Mouse (Mus musculus) midbrain, embryonic 14.5 days (tissue): Measurements from ENCODE around the gene Sigmar1. TPM values are rescaled to one million over a fixed set of nuclear protein-coding genes. Genes with fewer than 3 reads are reported as not detected.

Experiments used
- ATAC-seq: fragments of 200-750 bp; cut with Nextera tagmentation; 2 replicates; pipeline ENCODE4 v1.8.0; 2017; ENCODE audit warnings: moderate number of reproducible peaks, moderate library complexity; ENCODE audit not compliant: low FRiP score, low TSS enrichment
- DNase-seq: peaks from one replicate; pipeline ENCODE4 v3.0.0-alpha.2; 2015
- H3K27ac ChIP-seq: fragments of 300-500 bp; sonication (generic); replicated peaks from 2 replicates; pipeline ENCODE4 v1.5.1; 2014; ENCODE audit warnings: mild to moderate bottlenecking, low read depth, low read length, moderate library complexity
- H3K27me3 ChIP-seq: fragments of 300-500 bp; sonication (generic); 2 replicates; pipeline ENCODE4 v1.6.1; 2014; ENCODE audit warnings: low read length, control low read depth, mixed read lengths; ENCODE audit not compliant: control insufficient read depth, insufficient read depth
- H3K36me3 ChIP-seq: fragments of 300-500 bp; sonication (generic); 2 replicates; pipeline ENCODE4 v1.6.1; 2014; ENCODE audit warnings: low read length, control low read depth; ENCODE audit not compliant: control insufficient read depth, insufficient read depth
- H3K4me1 ChIP-seq: fragments of 300-500 bp; sonication (generic); 2 replicates; pipeline ENCODE4 v1.6.1; 2014; ENCODE audit warnings: mild to moderate bottlenecking, antibody characterized with exemption, low read length, control low read depth; ENCODE audit not compliant: control insufficient read depth, insufficient read depth
- H3K4me2 ChIP-seq: fragments of 300-500 bp; sonication (generic); 2 replicates; pipeline ENCODE4 v1.6.1; 2014; ENCODE audit warnings: mild to moderate bottlenecking, low read length, moderate library complexity
- H3K4me3 ChIP-seq: fragments of 300-500 bp; sonication (generic); replicated peaks from 2 replicates; pipeline ENCODE4 v1.5.1; 2014; ENCODE audit warnings: low read depth, low read length
- H3K9ac ChIP-seq: fragments of 300-500 bp; sonication (generic); replicated peaks from 2 replicates; pipeline ENCODE4 v1.6.1; 2014; ENCODE audit warnings: mild to moderate bottlenecking, low read length, moderate library complexity
- H3K9me3 ChIP-seq: fragments of 300-500 bp; sonication (generic); 2 replicates; pipeline ENCODE4 v1.6.1; 2016; ENCODE audit warnings: low read length, control low read depth, mixed read lengths; ENCODE audit not compliant: control insufficient read depth
- WGBS: fragments of 180-500 bp; shearing (Covaris S2); extraction: QIAGEN DNeasy Blood & Tissue Kit; methylation state at CpG from one replicate; pipeline ENCODE4 v1.1.7; 2014; 5-methylcytosine and 5-hydroxymethylcytosine counted together
- polyA plus RNA-seq: library from polyadenylated mRNA; unstranded; fragments of >200 nt; fragmentation: Nextera tagmentation; extraction: Ambion mirVana; gene quantifications from 2 replicates; pipeline ENCODE4 v1.2.1, GENCODE M21; 2014

The Sigmar1 gene
- polyA plus RNA-seq, 1 experiment from 2014 or later = 52.7 TPM

- peak overlapping the region; percentile 58 for H3K9ac ChIP-seq
- no peaks in the 10 kb centered on the region for H3K9me3 ChIP-seq
- ATAC-seq = no peak
- H3K27ac ChIP-seq = no peak overlapping the region
- 40% methylated on average over 6 of the region's 6 CpGs for WGBS
- H3K4me1 ChIP-seq = peaks cover 24% of the 10 kb centered on the region
- peak overlapping the region; percentile 32 for H3K4me3 ChIP-seq
- no peaks in the 10 kb centered on the region for H3K27me3 ChIP-seq
- H3K4me2 ChIP-seq = peak overlapping the region; percentile 54
- H3K36me3 ChIP-seq = peaks cover 11% of the 10 kb centered on the region
- no peak for DNase-seq
Measured at GRCm38 (mm10) chr4:41759656-41760287, 3.8 kb upstream of the Sigmar1 start.

DNA sequence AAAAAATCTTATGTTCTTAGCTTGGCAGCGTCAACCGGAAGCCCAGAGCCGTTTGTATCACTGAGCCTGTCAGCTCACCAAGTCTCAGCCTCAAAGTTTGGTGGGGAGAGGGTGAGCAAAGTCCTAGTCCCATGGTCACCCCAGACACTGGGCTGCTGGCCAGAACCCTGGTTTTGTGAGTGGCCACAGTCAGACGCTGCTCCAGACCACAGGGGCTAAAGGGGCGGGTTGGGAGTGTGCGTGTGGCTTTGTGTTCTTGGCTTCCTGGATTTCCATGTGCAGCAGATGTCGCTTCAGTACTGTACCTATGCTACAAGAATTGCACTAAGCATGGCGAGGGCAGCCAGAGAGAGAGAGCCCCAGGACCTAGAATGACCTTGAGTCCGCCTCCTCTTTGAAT is 3.2 kb upstream of the Sigmar1 start:
- H3K36me3 ChIP-seq = peaks cover 11% of the 10 kb centered on the region
- no peak for DNase-seq
- no peak overlapping the region for H3K9ac ChIP-seq
- ATAC-seq = no peak
- no peaks in the 10 kb centered on the region for H3K9me3 ChIP-seq
- H3K27me3 ChIP-seq = no peaks in the 10 kb centered on the region
- no peak overlapping the region for H3K27ac ChIP-seq
- WGBS = 87% methylated on average over 9 of the region's 9 CpGs
- H3K4me3 ChIP-seq = no peak overlapping the region
- H3K4me1 ChIP-seq = peaks cover 24% of the 10 kb centered on the region
- no peak overlapping the region for H3K4me2 ChIP-seq

DNA sequence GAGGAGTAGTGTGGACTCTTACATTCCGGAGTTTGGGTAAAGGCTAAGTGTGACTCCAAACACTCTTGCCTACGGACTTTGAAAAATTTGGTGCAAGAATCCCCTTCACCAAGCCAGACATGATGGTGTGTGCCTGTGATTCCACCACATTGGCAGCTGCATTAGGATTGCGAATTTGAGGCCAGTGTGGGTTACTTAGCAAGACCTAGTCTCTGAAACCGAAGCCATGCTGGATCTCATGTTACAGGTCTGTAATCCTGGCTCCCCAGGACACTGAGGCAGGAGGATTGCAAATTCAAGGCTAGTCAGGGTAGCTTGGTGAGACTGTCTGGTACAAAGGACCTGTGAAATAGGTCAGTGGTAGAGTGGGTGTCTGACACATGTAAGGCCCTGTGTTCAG is 2.7 kb upstream of the Sigmar1 start:
- DNase-seq = no peak
- no peak overlapping the region for H3K27ac ChIP-seq
- no peak overlapping the region for H3K4me3 ChIP-seq
- peaks cover 11% of the 10 kb centered on the region for H3K36me3 ChIP-seq
- no peak overlapping the region for H3K4me2 ChIP-seq
- no peaks in the 10 kb centered on the region for H3K27me3 ChIP-seq
- peaks cover 24% of the 10 kb centered on the region for H3K4me1 ChIP-seq
- H3K9ac ChIP-seq = no peak overlapping the region
- H3K9me3 ChIP-seq = no peaks in the 10 kb centered on the region
- WGBS = 95% methylated on average over 4 of the region's 4 CpGs
- ATAC-seq = no peak

DNA sequence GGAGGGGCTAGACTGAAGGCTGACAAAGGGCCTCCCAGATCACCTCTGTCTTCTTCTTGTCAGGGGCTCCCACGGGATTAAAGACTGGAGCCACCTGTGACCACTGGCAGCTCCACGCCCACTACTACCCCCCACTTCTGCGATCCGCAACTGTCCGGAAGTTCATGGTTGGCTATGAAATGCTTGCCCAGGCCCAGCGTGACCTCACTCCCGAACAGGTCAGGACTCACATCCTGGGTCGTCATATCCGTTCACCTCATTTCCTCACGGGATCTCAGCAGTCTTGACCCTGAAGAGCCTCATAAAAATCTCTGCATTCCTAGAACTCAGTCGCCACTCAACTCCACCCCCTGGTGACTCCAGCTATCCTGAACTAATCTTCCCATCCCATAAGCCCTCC is 2.1 kb upstream of the Sigmar1 start:
- Histone ChIP-seq H3K27me3 (no peaks in the 10 kb centered on the region), H3K4me1 (peaks cover 24% of the 10 kb centered on the region), H3K9ac (no peak overlapping the region), H3K4me2 (no peak overlapping the region), H3K36me3 (peaks cover 11% of the 10 kb centered on the region), H3K27ac (no peak overlapping the region), H3K9me3 (no peaks in the 10 kb centered on the region), H3K4me3 (no peak overlapping the region)
- 84% methylated on average over 11 of the region's 11 CpGs for WGBS
- ATAC-seq (no peak), DNase-seq (no peak)

GRCm38 (mm10) chr4:41757321-41757720 is 1.4 kb upstream of the Sigmar1 start:
- DNase-seq = no peak

DNA sequence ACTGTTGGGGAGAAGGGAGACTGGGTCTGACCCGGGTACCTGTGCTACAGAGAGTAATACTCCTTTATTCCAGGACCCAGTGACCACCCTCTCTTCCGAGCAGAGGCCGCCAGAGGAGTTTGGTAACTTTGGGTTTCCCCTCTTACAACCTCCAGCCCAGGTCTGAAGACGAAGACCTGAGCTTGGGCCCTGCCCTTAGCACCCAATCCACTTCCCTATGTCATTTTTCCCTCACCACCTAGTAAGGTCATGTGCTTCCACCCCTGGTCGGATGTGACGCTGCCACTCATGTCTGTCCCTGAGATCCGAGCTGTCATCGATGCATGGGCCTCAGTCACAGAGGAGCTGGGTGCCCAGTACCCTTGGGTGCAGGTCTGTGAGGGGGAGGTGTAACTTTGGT is 483 bp upstream of the Sigmar1 start:
- Histone ChIP-seq H3K9me3 (no peaks in the 10 kb centered on the region), H3K4me2 (peak overlapping the region; percentile 96), H3K9ac (peak overlapping the region; percentile 71; the same call in 1 of the 2 replicates), H3K27me3 (no peaks in the 10 kb centered on the region), H3K36me3 (peaks cover 11% of the 10 kb centered on the region), H3K4me3 (peak overlapping the region; percentile 67), H3K27ac (peak overlapping the region; percentile 80; the same call in 1 of the 2 replicates), H3K4me1 (peaks cover 17% of the 10 kb centered on the region)
- no peak for DNase-seq
- 80% methylated on average over 8 of the region's 8 CpGs for WGBS
- no peak for ATAC-seq

More at GRCm38 (mm10) chr4:41757321-41757720, 1.4 kb upstream of the Sigmar1 start:
- peaks cover 11% of the 10 kb centered on the region for H3K36me3 ChIP-seq
- no peak overlapping the region for H3K9ac ChIP-seq
- H3K27ac ChIP-seq = no peak overlapping the region
- H3K4me3 ChIP-seq = no peak overlapping the region
- no peak for ATAC-seq
- WGBS = 92% methylated on average over 13 of the region's 13 CpGs
- peaks cover 24% of the 10 kb centered on the region for H3K4me1 ChIP-seq
- H3K9me3 ChIP-seq = no peaks in the 10 kb centered on the region
- no peaks in the 10 kb centered on the region for H3K27me3 ChIP-seq
- no peak overlapping the region for H3K4me2 ChIP-seq

GRCm38 (mm10) chr4:41754797-41755337 is 1.1 kb downstream of the Sigmar1 start, which contains the start of gene Galt:
Galt (plus strand) TSS chr4:41755228.
- no peaks in the 10 kb centered on the region for H3K27me3 ChIP-seq
- DNase-seq = no peak
- 15% methylated on average over 14 of the region's 14 CpGs for WGBS
- ATAC-seq = peak; percentile 55
- peak within 1 kb of the TSS; percentile 80 for H3K27ac ChIP-seq
- peak within 1 kb of the TSS; percentile 71 for H3K9ac ChIP-seq
- H3K4me1 ChIP-seq = peaks cover 5% of the 10 kb centered on the region
- peaks cover 11% of the 10 kb centered on the region for H3K36me3 ChIP-seq
- H3K4me3 ChIP-seq = peak within 1 kb of the TSS; percentile 67
- H3K4me2 ChIP-seq = peak within 1 kb of the TSS; percentile 96
- H3K9me3 ChIP-seq = no peaks in the 10 kb centered on the region

GRCm38 (mm10) chr4:41745021-41745420 is 10.9 kb downstream of the Sigmar1 start:
- H3K4me2 ChIP-seq = no peak overlapping the region
- DNase-seq = no peak
- 71% methylated on average over 1 of the region's 1 CpGs for WGBS
- no peak overlapping the region for H3K9ac ChIP-seq
- H3K4me3 ChIP-seq = no peak overlapping the region
- no peak overlapping the region for H3K27ac ChIP-seq
- peaks cover 8% of the 10 kb centered on the region; the same call in 1 of the 2 replicates for H3K9me3 ChIP-seq
- ATAC-seq = no peak
- no peaks in the 10 kb centered on the region for H3K27me3 ChIP-seq
- H3K36me3 ChIP-seq = no peaks in the 10 kb centered on the region
- H3K4me1 ChIP-seq = peaks cover 4% of the 10 kb centered on the region; the same call in 1 of the 2 replicates

- Histone ChIP-seq H3K4me2 (no peak overlapping the region), H3K4me1 (peaks cover 13% of the 10 kb centered on the region; the same call in 1 of the 2 replicates), H3K9ac (no peak overlapping the region), H3K27me3 (no peaks in the 10 kb centered on the region), H3K27ac (no peak overlapping the region), H3K4me3 (no peak overlapping the region), H3K9me3 (peaks cover 8% of the 10 kb centered on the region; the same call in 1 of the 2 replicates), H3K36me3 (peaks cover 2% of the 10 kb centered on the region)
- ATAC-seq = no peak
- WGBS = 75% methylated on average over 2 of the region's 2 CpGs
- no peak for DNase-seq
Measured at GRCm38 (mm10) chr4:41744131-41744530, 11.8 kb downstream of the Sigmar1 start.
